Comparison of ENCODE assay signal across 21 mouse cellular contexts in genomic region chr11:22787833-22788232, GRCm38 (mm10).
DNase-seq lines count a peak whose midpoint lies in the region; ATAC-seq and TF ChIP-seq lines count a peak whose summit lies in the region.
"Had no signal": no experiment of that assay in that cellular context is flagged by ENCODE, and none has a peak within 500 bp of the region (broad histone marks: within the 10 kb centered on the region; RNA-seq: fewer than 3 reads in every experiment).

No protein-coding gene starts in this region.

- H3K4me3 ChIP-seq in layer of hippocampus, adult 2 months: no peak overlapping the region
- H3K4me3 ChIP-seq: embryonic facial prominence, embryonic 10.5 days; embryonic facial prominence, embryonic 12.5 days; forebrain, embryonic 13.5 days had no signal

- DNase-seq in testis, postnatal 10 days (ENCODE audit: low spot score): peak; percentile 12
- DNase-seq in testis, postnatal 14 days (ENCODE audit: low spot score): no peak
- peak; percentile 3 for DNase-seq in thymus, postnatal 4 days
- DNase-seq in thymus, postnatal 10 days (ENCODE audit: low spot score in 2 of 2): no peak
- no peak for DNase-seq in layer of hippocampus, adult 2 months (ENCODE audit: low spot score in 2 of 2)
- no peak for DNase-seq in urinary bladder, adult 18-20 months (ENCODE audit: low spot score in 2 of 2)
- DNase-seq: adrenal gland, adult 8-10 months; adrenal gland, postnatal 14 days; adrenal gland, postnatal 36 days; B cell, adult 2 months; cerebellum, adult 11-12 months; cerebellum, adult 2 months; cerebellum, adult 9-10 months; cerebellum, postnatal 10 days; cerebellum, postnatal 25 days had no signal

- no peak for TF ChIP-seq CTCF in layer of hippocampus, adult 2 months (conservative IDR thresholded peaks at IDR 0.05)

- H3K27ac ChIP-seq in layer of hippocampus, adult 2 months: no peak overlapping the region
- H3K27ac ChIP-seq: embryonic facial prominence, embryonic 10.5 days; embryonic facial prominence, embryonic 12.5 days; forebrain, embryonic 13.5 days had no signal

- ATAC-seq in megakaryocyte, adult 5-6 weeks (ENCODE audit: poor library complexity, severe bottlenecking): peak; percentile 51; the same call in 1 of the 2 replicates
- ATAC-seq: CD4-positive, CD25-positive, alpha-beta regulatory T cell, adult 4 months; forebrain, embryonic 13.5 days; forebrain, embryonic 16.5 days had no signal

Comparison
In these comparisons a context has a peak if more than half of its experiments do, and no peak if none do; other contexts are left out.
1. DNase-seq: peak in testis, postnatal 10 days (single experiment) and thymus, postnatal 4 days (single experiment); none in testis, postnatal 14 days (single experiment), thymus, postnatal 10 days (0 of 2), layer of hippocampus, adult 2 months (0 of 2) and urinary bladder, adult 18-20 months (0 of 2).